Mouse (Mus musculus) G1E (cell line): ENCODE measurements around the gene Klhl5.

Source experiments
- CTCF ChIP-seq: IDR thresholded peaks from 2 replicates; pipeline ENCODE4 v1.5.1; 2012; ENCODE audit warnings: low read depth, low read length, inconsistent platforms, mixed read lengths
- GATA1 ChIP-seq: IDR thresholded peaks from 2 replicates; pipeline ENCODE4 v1.6.1; 2012; ENCODE audit warnings: borderline replicate concordance, low read length, inconsistent platforms, mixed read lengths
- GATA2 ChIP-seq: IDR thresholded peaks from 2 replicates; pipeline ENCODE4 v1.6.1; 2012; ENCODE audit warnings: low read depth, low read length, inconsistent platforms, borderline replicate concordance
- POLR2AphosphoS5 ChIP-seq: IDR thresholded peaks from 2 replicates; pipeline ENCODE4 v1.6.1; 2012; ENCODE audit warnings: low read depth, low read length, inconsistent platforms; ENCODE audit not compliant: insufficient replicate concordance
- TAL1 ChIP-seq: conservative IDR thresholded peaks from 2 replicates; pipeline ENCODE4 v1.6.1; 2012; ENCODE audit warnings: low read depth, low read length, inconsistent platforms, mixed read lengths

DNA sequence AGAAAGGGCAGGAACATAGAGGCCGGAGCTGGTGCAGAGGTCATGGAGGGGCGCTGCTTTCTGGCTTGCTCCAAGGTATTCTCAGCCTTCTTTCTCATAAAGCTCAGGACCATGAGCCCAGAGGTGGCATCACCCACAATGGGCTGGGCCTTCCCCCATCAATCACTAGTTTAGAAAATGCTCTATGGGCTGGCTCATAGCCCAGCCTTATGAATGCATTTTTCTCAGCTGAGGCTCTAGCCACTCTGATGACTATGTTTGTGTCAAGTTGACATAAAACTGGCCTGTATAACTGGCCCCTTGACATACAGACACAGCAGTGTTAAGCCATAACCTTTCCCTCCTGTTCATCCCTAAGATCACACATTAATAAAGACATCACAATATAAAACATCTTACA lies 97.4 kb downstream of the Klhl5 start:
- TF ChIP-seq CTCF (no peak), GATA1 (no peak), POLR2AphosphoS5 (no peak), TAL1 (no peak), GATA2 (no peak)
